Mouse (Mus musculus) kidney, adult 2 months (tissue): ENCODE measurements around the gene Snapc5.

Experiments
- CTCF ChIP-seq: fragments of 200-500 bp; conservative IDR thresholded peaks from 2 replicates; pipeline ENCODE4 v1.5.1; 2011; ENCODE audit warnings: low read depth, mild to moderate bottlenecking, control low read depth, low read length, moderate library complexity, mixed read lengths; ENCODE audit not compliant: insufficient read depth, insufficient read length
- POLR2A ChIP-seq: fragments of 200-500 bp; IDR thresholded peaks from one replicate; pipeline ENCODE4 v1.6.1; 2011; ENCODE audit warnings: low read depth, low read length, control low read depth

DNA sequence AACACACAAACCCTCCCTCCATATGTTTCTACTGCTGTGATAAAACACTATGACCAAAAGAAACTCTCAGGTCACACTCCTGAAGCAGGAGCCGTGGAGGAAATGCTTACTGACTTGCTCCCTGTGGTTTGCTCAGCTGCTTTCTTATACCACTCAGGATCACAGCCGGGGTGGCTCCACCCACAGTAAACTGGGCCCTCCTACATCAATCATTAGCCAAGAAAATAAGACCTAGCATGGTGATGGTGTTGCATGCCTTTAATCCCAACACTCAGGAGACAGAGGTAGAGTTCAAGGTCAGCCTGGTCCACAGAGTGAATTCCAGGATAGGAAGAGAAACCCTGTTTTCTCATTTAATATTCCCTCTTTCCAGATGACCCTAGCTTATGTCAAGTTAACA is 20.8 kb downstream of the Snapc5 start:
- TF ChIP-seq CTCF (no peak), POLR2A (no peak)
